Mouse (Mus musculus) limb, embryonic 12.5 days (tissue): ENCODE data around the gene Adamts9. TPM values are rescaled to one million over a fixed set of nuclear protein-coding genes. Genes with fewer than 3 reads are reported as not detected.

Source experiments
- ATAC-seq: fragments of 200-750 bp; cut with Nextera tagmentation; 2 replicates; pipeline ENCODE4 v1.8.0; 2017; ENCODE audit warnings: low read depth, moderate TSS enrichment; ENCODE audit not compliant: insufficient number of reproducible peaks, insufficient read depth, low FRiP score, low TSS enrichment
- H3K27ac ChIP-seq: fragments of 300-500 bp; sonication (generic); 2 replicates; pipeline ENCODE4 v1.5.1; 2016; ENCODE audit warnings: mild to moderate bottlenecking, moderate library complexity
- H3K27me3 ChIP-seq: fragments of 300-500 bp; sonication (generic); 2 replicates; pipeline ENCODE4 v1.6.1; 2016; ENCODE audit warnings: mild to moderate bottlenecking, moderate library complexity
- H3K36me3 ChIP-seq: fragments of 300-500 bp; sonication (generic); 2 replicates; pipeline ENCODE4 v1.6.1; 2016; ENCODE audit warnings: mild to moderate bottlenecking, moderate library complexity
- H3K4me1 ChIP-seq: fragments of 300-500 bp; sonication (generic); replicated peaks from 2 replicates; pipeline ENCODE4 v1.6.1; 2016
- H3K4me2 ChIP-seq: fragments of 300-500 bp; sonication (generic); 2 replicates; pipeline ENCODE4 v1.6.1; 2016; ENCODE audit warnings: mild to moderate bottlenecking, moderate library complexity
- H3K4me3 ChIP-seq: fragments of 300-500 bp; sonication (generic); replicated peaks from 2 replicates; pipeline ENCODE4 v1.5.1; 2016; ENCODE audit warnings: mild to moderate bottlenecking
- H3K9ac ChIP-seq: fragments of 300-500 bp; sonication (generic); replicated peaks from 2 replicates; pipeline ENCODE4 v1.6.1; 2016; ENCODE audit warnings: mild to moderate bottlenecking, moderate library complexity
- H3K9me3 ChIP-seq: fragments of 300-500 bp; sonication (generic); 2 replicates; pipeline ENCODE4 v1.6.1; 2016; ENCODE audit warnings: mild to moderate bottlenecking, moderate library complexity
- whole genome bisulfite sequencing: fragments of 180-500 bp; shearing (Covaris S2); methylation state at CpG from one replicate; pipeline ENCODE4 v1.1.7; 2016; 5-methylcytosine and 5-hydroxymethylcytosine counted together
- polyA plus RNA-seq: library from polyadenylated mRNA; unstranded; fragments of >200 nt; fragmentation: Nextera tagmentation; extraction: Ambion mirVana; gene quantifications from 2 replicates; pipeline ENCODE4 v1.2.1, GENCODE M21; 2016

Adamts9 gene
- 5.9 and 6.2 TPM in 2 replicates for polyA plus RNA-seq

- Histone ChIP-seq H3K4me3 (peak within 1 kb of the TSS; percentile 68), H3K36me3 (no peaks in the 10 kb centered on the region), H3K4me1 (peaks cover 18% of the 10 kb centered on the region), H3K9me3 (peaks cover 11% of the 10 kb centered on the region; the same call in 1 of the 2 replicates), H3K9ac (peak within 1 kb of the TSS; percentile 75), H3K4me2 (peak within 1 kb of the TSS; percentile 85), H3K27me3 (peaks cover 19% of the 10 kb centered on the region), H3K27ac (peak within 1 kb of the TSS; percentile 89)
- whole genome bisulfite sequencing, result under 1% methylated on average over 63 of the region's 68 CpGs
- peak; percentile 50 for ATAC-seq
Observed at GRCm38 (mm10) chr6:92943057-92943781, at the start of gene Adamts9. Adamts9 (minus strand) TSS chr6:92943492.

- WGBS, result 9% methylated on average over 1 of the region's 1 CpGs
- Histone ChIP-seq H3K4me2 (no peak overlapping the region), H3K9ac (no peak overlapping the region), H3K36me3 (no peaks in the 10 kb centered on the region), H3K9me3 (no peaks in the 10 kb centered on the region), H3K4me1 (peaks cover 11% of the 10 kb centered on the region), H3K27me3 (no peaks in the 10 kb centered on the region), H3K4me3 (no peak overlapping the region), H3K27ac (no peak overlapping the region)
- no peak for ATAC-seq
Observed at GRCm38 (mm10) chr6:92991616-92992015, 48.3 kb upstream of the Adamts9 start.

GRCm38 (mm10) chr6:92988620-92988998, 45.3 kb upstream of the Adamts9 start:
- Histone ChIP-seq H3K9ac (no peak overlapping the region), H3K4me2 (no peak overlapping the region), H3K27me3 (no peaks in the 10 kb centered on the region), H3K36me3 (no peaks in the 10 kb centered on the region), H3K27ac (no peak overlapping the region), H3K4me1 (peaks cover 11% of the 10 kb centered on the region), H3K4me3 (no peak overlapping the region), H3K9me3 (no peaks in the 10 kb centered on the region)
- 82% methylated on average over 10 of the region's 10 CpGs for WGBS
- no peak for ATAC-seq

- no peaks in the 10 kb centered on the region for H3K27me3 ChIP-seq
- H3K4me2 ChIP-seq, result no peak overlapping the region
- H3K4me3 ChIP-seq, result no peak overlapping the region
- 71% methylated on average over 14 of the region's 14 CpGs for WGBS
- no peaks in the 10 kb centered on the region for H3K36me3 ChIP-seq
- ATAC-seq, result no peak
- no peak overlapping the region for H3K9ac ChIP-seq
- H3K9me3 ChIP-seq, result no peaks in the 10 kb centered on the region
- 0 out of 2 replicates have a peak overlapping the region, but pooled peaks have one; percentile 19 for H3K27ac ChIP-seq
- H3K4me1 ChIP-seq, result peaks cover 11% of the 10 kb centered on the region
Observed at GRCm38 (mm10) chr6:92987846-92988619, 44.7 kb upstream of the Adamts9 start.

GRCm38 (mm10) chr6:92987366-92987765, 44.1 kb upstream of the Adamts9 start:
- Histone ChIP-seq H3K4me3 (no peak overlapping the region), H3K36me3 (no peaks in the 10 kb centered on the region), H3K9me3 (no peaks in the 10 kb centered on the region), H3K4me1 (peaks cover 11% of the 10 kb centered on the region), H3K4me2 (no peak overlapping the region), H3K27me3 (no peaks in the 10 kb centered on the region), H3K27ac (no peak overlapping the region), H3K9ac (no peak overlapping the region)
- 83% methylated on average over 9 of the region's 9 CpGs for WGBS
- no peak for ATAC-seq

- no peak overlapping the region for H3K4me2 ChIP-seq
- ATAC-seq, result no peak
- H3K36me3 ChIP-seq, result no peaks in the 10 kb centered on the region
- WGBS, result 87% methylated on average over 7 of the region's 7 CpGs
- no peaks in the 10 kb centered on the region for H3K27me3 ChIP-seq
- H3K4me3 ChIP-seq, result no peak overlapping the region
- H3K27ac ChIP-seq, result no peak overlapping the region
- no peaks in the 10 kb centered on the region for H3K9me3 ChIP-seq
- no peak overlapping the region for H3K9ac ChIP-seq
- 0 out of 2 replicates have a peak, but pooled peaks cover 5% of the 10 kb centered on the region for H3K4me1 ChIP-seq
Observed at GRCm38 (mm10) chr6:92983421-92983820, 40.1 kb upstream of the Adamts9 start.

GRCm38 (mm10) chr6:92981451-92982186, 38.3 kb upstream of the Adamts9 start:
- WGBS, result 88% methylated on average over 7 of the region's 7 CpGs
- no peak overlapping the region for H3K9ac ChIP-seq
- no peak for ATAC-seq
- H3K4me3 ChIP-seq, result no peak overlapping the region
- no peaks in the 10 kb centered on the region for H3K4me1 ChIP-seq
- no peaks in the 10 kb centered on the region for H3K27me3 ChIP-seq
- H3K27ac ChIP-seq, result no peak overlapping the region
- H3K9me3 ChIP-seq, result no peaks in the 10 kb centered on the region
- H3K36me3 ChIP-seq, result no peaks in the 10 kb centered on the region
- H3K4me2 ChIP-seq, result no peak overlapping the region

GRCm38 (mm10) chr6:92973340-92973739, 30.0 kb upstream of the Adamts9 start:
- no peak overlapping the region for H3K9ac ChIP-seq
- no peak for ATAC-seq
- H3K4me1 ChIP-seq, result no peaks in the 10 kb centered on the region; the same call in 1 of the 2 replicates
- H3K9me3 ChIP-seq, result no peaks in the 10 kb centered on the region
- no peaks in the 10 kb centered on the region for H3K36me3 ChIP-seq
- H3K4me3 ChIP-seq, result no peak overlapping the region
- H3K27ac ChIP-seq, result no peak overlapping the region
- H3K4me2 ChIP-seq, result no peak overlapping the region
- H3K27me3 ChIP-seq, result no peaks in the 10 kb centered on the region
- 93% methylated on average over 3 of the region's 3 CpGs for WGBS

- Histone ChIP-seq H3K4me1 (peaks cover 2% of the 10 kb centered on the region), H3K9me3 (0 out of 2 replicates have a peak, but pooled peaks cover 4% of the 10 kb centered on the region), H3K27me3 (no peaks in the 10 kb centered on the region), H3K4me3 (no peak overlapping the region), H3K4me2 (no peak overlapping the region), H3K27ac (no peak overlapping the region; the same call in 1 of the 2 replicates), H3K9ac (no peak overlapping the region), H3K36me3 (no peaks in the 10 kb centered on the region)
- no peak for ATAC-seq
- WGBS, result 71% methylated on average over 3 of the region's 3 CpGs
Observed at GRCm38 (mm10) chr6:92968718-92969117, 25.4 kb upstream of the Adamts9 start.

- Histone ChIP-seq H3K9ac (no peak overlapping the region), H3K27ac (no peak overlapping the region; the same call in 1 of the 2 replicates), H3K9me3 (0 out of 2 replicates have a peak, but pooled peaks cover 4% of the 10 kb centered on the region), H3K4me2 (no peak overlapping the region), H3K27me3 (no peaks in the 10 kb centered on the region), H3K4me1 (peaks cover 2% of the 10 kb centered on the region), H3K4me3 (no peak overlapping the region), H3K36me3 (no peaks in the 10 kb centered on the region)
- ATAC-seq, result no peak
- WGBS, result 68% methylated on average over 3 of the region's 3 CpGs
Observed at GRCm38 (mm10) chr6:92968216-92968615, 24.9 kb upstream of the Adamts9 start.

- no peaks in the 10 kb centered on the region for H3K27me3 ChIP-seq
- no peak for ATAC-seq
- H3K4me2 ChIP-seq, result no peak overlapping the region
- 0 out of 2 replicates have a peak, but pooled peaks cover 4% of the 10 kb centered on the region for H3K9me3 ChIP-seq
- no peaks in the 10 kb centered on the region for H3K4me1 ChIP-seq
- H3K36me3 ChIP-seq, result no peaks in the 10 kb centered on the region
- 74% methylated on average over 3 of the region's 3 CpGs for WGBS
- H3K9ac ChIP-seq, result no peak overlapping the region
- no peak overlapping the region for H3K4me3 ChIP-seq
- no peak overlapping the region for H3K27ac ChIP-seq
Observed at GRCm38 (mm10) chr6:92962966-92963365, 19.7 kb upstream of the Adamts9 start.
